Mouse (Mus musculus) limb, embryonic 11.5 days (tissue): ENCODE results near the gene Cacng2. TPM values are rescaled to one million over a fixed set of nuclear protein-coding genes. Genes with fewer than 3 reads are reported as not detected.

Experiments
- ATAC-seq: fragments of 200-750 bp; cut with Nextera tagmentation; 2 replicates; pipeline ENCODE4 v1.8.0; 2017; ENCODE audit warnings: low read depth; ENCODE audit not compliant: insufficient number of reproducible peaks, low FRiP score, low TSS enrichment
- DNase-seq: peaks from one replicate; pipeline ENCODE4 v3.0.0-alpha.2; 2015; ENCODE audit warnings: low spot score
- H3K27ac ChIP-seq: fragments of 300-500 bp; sonication (generic); replicated peaks from 2 replicates; pipeline ENCODE4 v1.5.1; 2014; ENCODE audit warnings: low read depth, mild to moderate bottlenecking, low read length
- H3K27me3 ChIP-seq: fragments of 300-500 bp; sonication (generic); 2 replicates; pipeline ENCODE4 v1.6.1; 2014; ENCODE audit warnings: mild to moderate bottlenecking, low read length, mixed read lengths; ENCODE audit not compliant: control insufficient read depth, insufficient read depth
- H3K36me3 ChIP-seq: fragments of 300-500 bp; sonication (generic); 2 replicates; pipeline ENCODE4 v1.6.1; 2014; ENCODE audit warnings: mild to moderate bottlenecking, low read length, moderate library complexity, mixed read lengths; ENCODE audit not compliant: control insufficient read depth, insufficient read depth
- H3K4me1 ChIP-seq: fragments of 300-500 bp; sonication (generic); 2 replicates; pipeline ENCODE4 v1.6.1; 2014; ENCODE audit warnings: low read length, mixed read lengths; ENCODE audit not compliant: control insufficient read depth, insufficient read depth
- H3K4me2 ChIP-seq: fragments of 300-500 bp; sonication (generic); 2 replicates; pipeline ENCODE4 v1.6.1; 2014; ENCODE audit warnings: low read depth, mild to moderate bottlenecking, moderate library complexity; ENCODE audit not compliant: severe bottlenecking
- H3K4me3 ChIP-seq: fragments of 300-500 bp; sonication (generic); 2 replicates; pipeline ENCODE4 v1.5.1; 2014; ENCODE audit warnings: low read depth, low read length
- H3K9ac ChIP-seq: fragments of 300-500 bp; sonication (generic); 2 replicates; pipeline ENCODE4 v1.6.1; 2014; ENCODE audit warnings: mild to moderate bottlenecking, low read length
- H3K9me3 ChIP-seq: fragments of 300-500 bp; sonication (generic); 2 replicates; pipeline ENCODE4 v1.6.1; 2016; ENCODE audit warnings: low read length; ENCODE audit not compliant: control insufficient read depth
- WGBS: fragments of 180-500 bp; shearing (Covaris S2); extraction: QIAGEN DNeasy Blood & Tissue Kit; methylation state at CpG from one replicate; pipeline ENCODE4 v1.1.7; 2014; 5-methylcytosine and 5-hydroxymethylcytosine counted together
- polyA plus RNA-seq: library from polyadenylated mRNA; unstranded; fragments of >200 nt; fragmentation: Nextera tagmentation; extraction: Ambion mirVana; gene quantifications from 2 replicates; pipeline ENCODE4 v1.2.1, GENCODE M21; 2014

Cacng2 gene
- polyA plus RNA-seq, 1 experiment from 2014 or later = not detected

GRCm38 (mm10) chr15:78116936-78117335 lies 2.9 kb downstream of the Cacng2 start:
- Histone ChIP-seq H3K4me2 (no peak overlapping the region), H3K4me1 (peaks cover 3% of the 10 kb centered on the region; the same call in 1 of the 2 replicates), H3K9ac (no peak overlapping the region), H3K4me3 (no peak overlapping the region), H3K36me3 (no peaks in the 10 kb centered on the region), H3K27ac (no peak overlapping the region), H3K9me3 (no peaks in the 10 kb centered on the region), H3K27me3 (peaks cover 8% of the 10 kb centered on the region)
- no peak for DNase-seq
- 83% methylated on average over 10 of the region's 10 CpGs for WGBS
- ATAC-seq = no peak

- Histone ChIP-seq H3K27me3 (peaks cover 8% of the 10 kb centered on the region), H3K9ac (no peak overlapping the region), H3K4me2 (no peak overlapping the region), H3K9me3 (no peaks in the 10 kb centered on the region), H3K4me3 (no peak overlapping the region), H3K27ac (no peak overlapping the region), H3K36me3 (no peaks in the 10 kb centered on the region), H3K4me1 (peaks cover 3% of the 10 kb centered on the region; the same call in 1 of the 2 replicates)
- no peak for ATAC-seq
- WGBS = 70% methylated on average over 10 of the region's 10 CpGs
- no peak for DNase-seq
These were observed 3.6 kb downstream of the Cacng2 start for GRCm38 (mm10) chr15:78116244-78116643.

DNA sequence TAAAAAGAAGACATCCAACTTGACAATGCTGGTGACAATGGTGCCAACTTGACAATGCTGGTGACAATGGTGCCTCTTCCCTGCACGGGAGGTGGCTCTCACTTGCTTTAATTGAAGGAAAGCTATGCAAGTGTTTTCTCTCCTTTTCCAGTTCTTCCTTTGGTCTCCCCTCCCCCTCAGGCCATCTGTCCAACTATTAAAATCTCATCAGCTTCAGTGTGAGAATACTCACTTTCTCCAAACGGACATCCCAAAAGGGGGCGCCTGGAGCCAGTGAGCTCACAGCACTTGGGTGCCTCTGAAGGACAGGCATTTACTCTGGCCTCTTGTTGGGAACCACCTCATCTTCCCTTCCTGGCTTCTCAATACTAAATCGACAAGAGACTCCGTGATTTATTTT lies 20.3 kb downstream of the Cacng2 start:
- Histone ChIP-seq H3K4me1 (no peaks in the 10 kb centered on the region), H3K4me2 (no peak overlapping the region), H3K4me3 (no peak overlapping the region), H3K36me3 (no peaks in the 10 kb centered on the region), H3K9ac (no peak overlapping the region), H3K27ac (no peak overlapping the region), H3K27me3 (no peaks in the 10 kb centered on the region), H3K9me3 (no peaks in the 10 kb centered on the region)
- DNase-seq (no peak), ATAC-seq (no peak)
- 49% methylated on average over 5 of the region's 5 CpGs for WGBS

DNA sequence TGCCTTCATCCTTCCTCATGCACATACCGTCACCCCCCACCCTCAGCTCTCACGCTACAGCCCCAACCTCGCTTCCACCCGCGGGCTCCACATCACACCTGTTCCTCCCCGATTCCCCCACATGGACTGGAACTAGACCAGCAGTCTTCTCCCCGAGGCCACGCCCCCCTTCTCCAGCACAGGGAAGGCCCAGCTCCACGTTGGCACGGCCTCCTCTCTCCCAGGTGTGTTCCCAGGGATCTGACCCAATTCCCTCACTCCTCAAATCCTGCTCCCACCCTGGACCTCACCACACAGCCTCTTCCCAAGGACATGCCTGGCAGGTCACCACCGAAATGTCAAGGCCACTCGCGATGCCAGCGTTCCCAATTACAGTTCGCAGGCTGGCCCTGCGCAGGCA lies 23.8 kb downstream of the Cacng2 start:
- Histone ChIP-seq H3K4me2 (no peak overlapping the region), H3K4me1 (no peaks in the 10 kb centered on the region), H3K27ac (no peak overlapping the region), H3K27me3 (no peaks in the 10 kb centered on the region), H3K9me3 (no peaks in the 10 kb centered on the region), H3K9ac (no peak overlapping the region), H3K36me3 (no peaks in the 10 kb centered on the region), H3K4me3 (no peak overlapping the region)
- 87% methylated on average over 16 of the region's 16 CpGs for WGBS
- DNase-seq (no peak), ATAC-seq (no peak)

GRCm38 (mm10) chr15:78093597-78093996 lies 26.2 kb downstream of the Cacng2 start:
- 87% methylated on average over 5 of the region's 5 CpGs for WGBS
- no peak overlapping the region for H3K9ac ChIP-seq
- no peaks in the 10 kb centered on the region for H3K27me3 ChIP-seq
- H3K4me3 ChIP-seq = no peak overlapping the region
- H3K9me3 ChIP-seq = no peaks in the 10 kb centered on the region
- ATAC-seq (no peak), DNase-seq (no peak)
- H3K36me3 ChIP-seq = no peaks in the 10 kb centered on the region
- H3K27ac ChIP-seq = no peak overlapping the region
- no peak overlapping the region for H3K4me2 ChIP-seq
- no peaks in the 10 kb centered on the region for H3K4me1 ChIP-seq

DNA sequence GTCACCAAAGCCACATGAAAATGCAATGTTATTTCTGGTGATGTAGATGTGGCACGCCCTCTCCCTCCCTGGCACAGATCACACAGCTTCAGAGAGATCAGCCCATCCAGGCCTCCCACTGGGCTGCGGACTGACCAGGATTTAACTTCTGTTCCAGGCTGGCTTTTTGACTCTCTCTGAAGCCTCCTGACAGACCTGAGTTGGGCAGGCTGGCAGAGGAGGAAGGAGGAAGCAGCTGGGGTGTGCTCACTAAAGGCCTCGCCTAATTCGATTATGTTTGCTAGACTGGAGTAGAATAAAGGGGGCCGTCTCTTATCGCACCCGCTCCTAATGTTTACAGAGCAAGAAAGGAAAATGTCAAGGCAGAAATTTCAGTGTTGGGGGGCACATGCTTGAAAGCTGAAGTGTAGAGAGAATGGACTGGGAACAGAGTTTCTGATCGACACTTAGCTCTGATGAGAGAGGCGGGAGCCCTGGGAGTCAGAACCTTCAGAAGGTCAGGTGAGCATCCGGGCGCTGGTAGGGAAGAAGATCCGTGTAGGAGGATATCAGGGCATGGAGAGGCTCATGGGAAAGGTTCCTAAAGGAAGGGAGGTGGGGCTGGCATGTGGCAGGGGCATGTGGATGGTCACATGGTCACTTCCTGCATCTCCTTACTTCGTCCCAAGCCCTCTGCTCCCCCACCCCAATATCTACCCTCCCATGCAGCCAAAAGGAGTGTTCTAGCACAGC lies 36.8 kb downstream of the Cacng2 start:
- DNase-seq = no peak
- H3K9ac ChIP-seq = no peak overlapping the region
- no peaks in the 10 kb centered on the region for H3K4me1 ChIP-seq
- no peaks in the 10 kb centered on the region for H3K36me3 ChIP-seq
- WGBS = 81% methylated on average over 13 of the region's 13 CpGs
- H3K27me3 ChIP-seq = no peaks in the 10 kb centered on the region
- H3K4me3 ChIP-seq = no peak overlapping the region
- H3K27ac ChIP-seq = no peak overlapping the region
- no peak overlapping the region for H3K4me2 ChIP-seq
- no peak for ATAC-seq
- no peaks in the 10 kb centered on the region for H3K9me3 ChIP-seq

DNA sequence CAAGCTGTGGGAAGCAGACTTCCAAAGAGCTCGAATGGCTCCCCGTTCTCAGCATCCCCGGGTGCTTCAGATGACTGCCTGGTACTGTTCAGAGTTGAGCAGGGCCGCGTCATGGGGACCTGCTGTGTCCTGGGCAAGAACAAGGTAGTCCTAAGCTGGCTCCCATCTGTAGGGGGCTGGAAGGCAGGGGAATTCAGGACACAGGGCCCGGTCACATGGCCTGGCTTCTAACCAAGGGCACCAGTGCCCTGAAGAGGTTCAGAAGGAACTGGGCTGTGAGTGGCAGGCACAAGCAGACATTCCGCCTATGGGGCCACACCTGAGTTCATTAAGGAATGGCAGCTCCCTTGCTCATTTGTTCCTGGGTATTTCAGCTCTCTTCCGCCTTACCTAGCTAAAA lies 37.7 kb downstream of the Cacng2 start:
- Histone ChIP-seq H3K9me3 (no peaks in the 10 kb centered on the region), H3K27me3 (no peaks in the 10 kb centered on the region), H3K36me3 (no peaks in the 10 kb centered on the region), H3K27ac (no peak overlapping the region), H3K4me2 (no peak overlapping the region), H3K4me3 (no peak overlapping the region), H3K4me1 (no peaks in the 10 kb centered on the region), H3K9ac (no peak overlapping the region)
- ATAC-seq (no peak), DNase-seq (no peak)
- 55% methylated on average over 8 of the region's 8 CpGs for WGBS

- ATAC-seq (no peak), DNase-seq (no peak)
- 86% methylated on average over 7 of the region's 7 CpGs for WGBS
- Histone ChIP-seq H3K9me3 (no peaks in the 10 kb centered on the region), H3K4me2 (no peak overlapping the region), H3K27me3 (no peaks in the 10 kb centered on the region), H3K27ac (no peak overlapping the region), H3K4me1 (no peaks in the 10 kb centered on the region), H3K9ac (no peak overlapping the region), H3K4me3 (no peak overlapping the region), H3K36me3 (no peaks in the 10 kb centered on the region)
These were observed 38.4 kb downstream of the Cacng2 start for GRCm38 (mm10) chr15:78081384-78081783.

- Histone ChIP-seq H3K27me3 (no peaks in the 10 kb centered on the region), H3K36me3 (no peaks in the 10 kb centered on the region), H3K9ac (no peak overlapping the region), H3K9me3 (no peaks in the 10 kb centered on the region), H3K4me2 (no peak overlapping the region), H3K27ac (no peak overlapping the region), H3K4me3 (no peak overlapping the region), H3K4me1 (no peaks in the 10 kb centered on the region)
- 82% methylated on average over 4 of the region's 4 CpGs for WGBS
- DNase-seq = no peak
- ATAC-seq = no peak
These were observed 39.5 kb downstream of the Cacng2 start for GRCm38 (mm10) chr15:78080326-78080725.
